Mouse (Mus musculus): ENCODE measurements around the gene Cdh15. TPM values are rescaled to one million over a fixed set of nuclear protein-coding genes. Genes with fewer than 3 reads are reported as not detected.

The Cdh15 gene
- polyA plus RNA-seq, 1 experiment from 2014 or later = 0.86 TPM

- DNase-seq (ENCODE audit: low spot score) = no peak
- H3K27me3 ChIP-seq (ENCODE audit: control insufficient read depth, insufficient read depth, low read length) = no peaks in the 10 kb centered on the region
- peaks cover 4% of the 10 kb centered on the region for H3K36me3 ChIP-seq (ENCODE audit: control insufficient read depth, insufficient read depth, low read length)
- H3K9me3 ChIP-seq (ENCODE audit: control insufficient read depth, low read length) = no peaks in the 10 kb centered on the region
- WGBS = 87% methylated on average over 8 of the region's 8 CpGs
- no peak overlapping the region for H3K4me3 ChIP-seq (ENCODE audit: low read depth, low read length)
- H3K9ac ChIP-seq (ENCODE audit: low read depth, low read length) = no peak overlapping the region
- no peak overlapping the region for H3K27ac ChIP-seq (ENCODE audit: low read depth, low read length)
- H3K4me2 ChIP-seq (replicated peaks; ENCODE audit: low read depth, low read length) = no peak overlapping the region
- no peak for ATAC-seq (ENCODE audit: low FRiP score)
- no peaks in the 10 kb centered on the region for H3K4me1 ChIP-seq (replicated peaks; ENCODE audit: control insufficient read depth, insufficient read depth, low read length)
Observed at GRCm38 (mm10) chr8:122901892-122902515, 54.2 kb downstream of the Cdh15 start.

- no peak for ATAC-seq (ENCODE audit: low FRiP score)
- no peaks in the 10 kb centered on the region for H3K27me3 ChIP-seq (ENCODE audit: control insufficient read depth, insufficient read depth, low read length)
- H3K9me3 ChIP-seq (ENCODE audit: control insufficient read depth, low read length) = no peaks in the 10 kb centered on the region
- H3K9ac ChIP-seq (ENCODE audit: low read depth, low read length) = no peak overlapping the region
- WGBS = 49% methylated on average over 3 of the region's 3 CpGs
- H3K4me1 ChIP-seq (replicated peaks; ENCODE audit: control insufficient read depth, insufficient read depth, low read length) = no peaks in the 10 kb centered on the region
- no peak overlapping the region for H3K4me3 ChIP-seq (ENCODE audit: low read depth, low read length)
- no peak overlapping the region for H3K27ac ChIP-seq (ENCODE audit: low read depth, low read length)
- DNase-seq (ENCODE audit: low spot score) = no peak
- peaks cover 4% of the 10 kb centered on the region; the same call in 1 of the 2 replicates for H3K36me3 ChIP-seq (ENCODE audit: control insufficient read depth, insufficient read depth, low read length)
- no peak overlapping the region for H3K4me2 ChIP-seq (replicated peaks; ENCODE audit: low read depth, low read length)
Observed at GRCm38 (mm10) chr8:122902581-122902980, 54.8 kb downstream of the Cdh15 start.

- Histone ChIP-seq H3K36me3 (ENCODE audit: control insufficient read depth, insufficient read depth, low read length) (peaks cover 4% of the 10 kb centered on the region; the same call in 1 of the 2 replicates), H3K9ac (ENCODE audit: low read depth, low read length) (no peak overlapping the region), H3K27ac (ENCODE audit: low read depth, low read length) (no peak overlapping the region), H3K4me3 (ENCODE audit: low read depth, low read length) (no peak overlapping the region), H3K4me1 (replicated peaks; ENCODE audit: control insufficient read depth, insufficient read depth, low read length) (no peaks in the 10 kb centered on the region), H3K27me3 (ENCODE audit: control insufficient read depth, insufficient read depth, low read length) (no peaks in the 10 kb centered on the region), H3K9me3 (ENCODE audit: control insufficient read depth, low read length) (no peaks in the 10 kb centered on the region), H3K4me2 (replicated peaks; ENCODE audit: low read depth, low read length) (no peak overlapping the region)
- ATAC-seq (ENCODE audit: low FRiP score) (no peak), DNase-seq (ENCODE audit: low spot score) (no peak)
- 32% methylated on average over 5 of the region's 5 CpGs for WGBS
Observed at GRCm38 (mm10) chr8:122903002-122903401, 55.2 kb downstream of the Cdh15 start.

DNA sequence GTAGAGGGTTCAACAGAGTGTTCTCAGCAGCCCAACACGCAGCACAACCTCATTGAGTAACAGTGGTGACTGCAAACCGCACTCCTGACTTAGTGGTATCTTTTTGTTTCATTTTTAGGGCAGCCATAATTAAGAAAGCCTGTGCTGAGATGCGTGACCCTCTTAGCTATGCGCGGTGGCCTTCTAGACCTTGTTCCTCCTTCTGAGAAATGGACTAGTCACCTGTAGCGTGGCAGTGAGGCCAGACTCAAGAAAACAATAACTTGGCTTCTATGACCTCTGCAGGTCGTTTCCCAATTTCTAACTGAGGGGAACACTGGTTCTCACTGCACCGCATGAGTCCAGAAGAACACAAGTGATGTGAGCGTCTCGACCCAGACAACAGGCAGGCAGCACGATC is 56.7 kb downstream of the Cdh15 start:
- Histone ChIP-seq H3K36me3 (ENCODE audit: control insufficient read depth, insufficient read depth, low read length) (no peaks in the 10 kb centered on the region), H3K9me3 (ENCODE audit: control insufficient read depth, low read length) (no peaks in the 10 kb centered on the region), H3K27me3 (ENCODE audit: control insufficient read depth, insufficient read depth, low read length) (no peaks in the 10 kb centered on the region), H3K27ac (ENCODE audit: low read depth, low read length) (no peak overlapping the region), H3K4me2 (replicated peaks; ENCODE audit: low read depth, low read length) (no peak overlapping the region), H3K9ac (ENCODE audit: low read depth, low read length) (no peak overlapping the region), H3K4me3 (ENCODE audit: low read depth, low read length) (no peak overlapping the region), H3K4me1 (replicated peaks; ENCODE audit: control insufficient read depth, insufficient read depth, low read length) (no peaks in the 10 kb centered on the region)
- 85% methylated on average over 11 of the region's 11 CpGs for WGBS
- ATAC-seq (ENCODE audit: low FRiP score) (no peak), DNase-seq (ENCODE audit: low spot score) (no peak)

DNA sequence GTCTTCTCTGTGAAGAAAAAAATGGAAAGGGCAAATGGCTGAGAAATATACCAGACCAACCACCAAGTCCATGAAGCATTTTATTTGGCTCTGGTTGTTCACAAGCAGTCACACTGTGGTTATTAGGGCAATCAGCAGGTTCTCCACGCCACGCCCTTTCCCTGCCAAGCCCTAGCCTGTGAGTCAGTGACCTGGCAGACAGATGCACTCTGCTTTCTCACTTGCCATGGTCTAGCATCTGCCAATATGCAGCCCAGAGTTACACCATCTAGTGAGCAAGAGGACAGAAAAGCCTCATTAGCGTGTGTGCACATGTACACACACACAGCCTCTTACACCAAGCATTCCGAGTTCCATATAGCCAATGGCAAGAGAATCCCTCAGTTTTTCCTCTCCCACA is 57.6 kb downstream of the Cdh15 start:
- no peaks in the 10 kb centered on the region for H3K4me1 ChIP-seq (replicated peaks; ENCODE audit: control insufficient read depth, insufficient read depth, low read length)
- no peaks in the 10 kb centered on the region for H3K27me3 ChIP-seq (ENCODE audit: control insufficient read depth, insufficient read depth, low read length)
- H3K4me3 ChIP-seq (ENCODE audit: low read depth, low read length) = no peak overlapping the region
- no peaks in the 10 kb centered on the region for H3K9me3 ChIP-seq (ENCODE audit: control insufficient read depth, low read length)
- 91% methylated on average over 4 of the region's 4 CpGs for WGBS
- H3K36me3 ChIP-seq (ENCODE audit: control insufficient read depth, insufficient read depth, low read length) = no peaks in the 10 kb centered on the region
- ATAC-seq (ENCODE audit: low FRiP score) = no peak
- no peak overlapping the region for H3K9ac ChIP-seq (ENCODE audit: low read depth, low read length)
- H3K27ac ChIP-seq (ENCODE audit: low read depth, low read length) = no peak overlapping the region
- no peak for DNase-seq (ENCODE audit: low spot score)
- no peak overlapping the region for H3K4me2 ChIP-seq (replicated peaks; ENCODE audit: low read depth, low read length)

DNA sequence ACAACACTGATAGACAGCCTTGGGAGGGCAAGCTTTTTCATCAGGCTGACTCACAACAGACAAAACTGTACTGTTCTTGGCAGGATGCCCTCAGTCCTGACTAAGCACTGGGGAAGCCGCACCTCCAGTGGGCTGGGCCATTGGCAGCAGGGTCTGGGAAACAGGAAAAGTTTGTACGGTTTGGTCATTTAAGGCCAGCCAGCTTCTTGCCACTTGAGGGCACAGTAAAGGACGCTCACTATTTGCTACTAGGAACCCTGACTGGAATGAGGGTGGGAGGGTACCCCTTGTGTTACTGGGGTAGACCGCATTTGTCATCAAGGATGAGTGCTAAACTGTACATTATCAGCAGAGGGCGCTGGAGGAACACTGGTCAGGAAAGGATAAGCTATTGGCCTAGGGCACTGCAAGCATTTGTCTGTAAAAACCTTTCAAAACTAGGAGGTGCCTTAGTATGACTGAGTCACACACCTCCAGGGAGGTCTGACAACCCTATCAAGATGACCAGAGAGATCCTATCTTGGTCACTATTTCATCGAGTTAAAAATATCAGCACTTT is 58.8 kb downstream of the Cdh15 start:
- Histone ChIP-seq H3K4me2 (replicated peaks; ENCODE audit: low read depth, low read length) (no peak overlapping the region), H3K4me3 (ENCODE audit: low read depth, low read length) (no peak overlapping the region), H3K27ac (ENCODE audit: low read depth, low read length) (no peak overlapping the region), H3K4me1 (replicated peaks; ENCODE audit: control insufficient read depth, insufficient read depth, low read length) (no peaks in the 10 kb centered on the region), H3K36me3 (ENCODE audit: control insufficient read depth, insufficient read depth, low read length) (no peaks in the 10 kb centered on the region), H3K9me3 (ENCODE audit: control insufficient read depth, low read length) (no peaks in the 10 kb centered on the region), H3K9ac (ENCODE audit: low read depth, low read length) (no peak overlapping the region), H3K27me3 (ENCODE audit: control insufficient read depth, insufficient read depth, low read length) (no peaks in the 10 kb centered on the region)
- no peak for ATAC-seq (ENCODE audit: low FRiP score)
- DNase-seq (ENCODE audit: low spot score) = peak; percentile 84
- WGBS = 56% methylated on average over 6 of the region's 6 CpGs

DNA sequence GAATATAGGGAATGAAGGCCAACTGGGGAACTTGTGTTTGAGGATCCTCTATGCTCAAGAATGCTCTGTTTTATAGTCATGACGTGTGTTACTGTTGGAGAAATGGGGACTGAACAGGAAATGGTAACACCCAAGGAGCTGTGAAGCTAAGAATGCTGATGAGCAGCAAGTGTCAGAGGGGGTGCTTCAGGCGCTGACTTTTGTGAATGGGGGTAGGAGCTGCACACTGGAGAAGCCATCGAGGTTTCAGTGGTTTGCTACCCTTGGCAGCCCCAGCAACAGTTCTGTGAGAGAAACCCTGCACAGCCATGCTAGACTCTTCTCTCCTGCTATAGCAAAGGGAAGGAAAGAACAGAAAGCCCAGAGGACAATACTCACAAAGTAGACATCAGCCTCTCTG is 64.4 kb downstream of the Cdh15 start:
- H3K4me1 ChIP-seq (replicated peaks; ENCODE audit: control insufficient read depth, insufficient read depth, low read length) = no peaks in the 10 kb centered on the region
- no peaks in the 10 kb centered on the region for H3K9me3 ChIP-seq (ENCODE audit: control insufficient read depth, low read length)
- no peaks in the 10 kb centered on the region for H3K27me3 ChIP-seq (ENCODE audit: control insufficient read depth, insufficient read depth, low read length)
- no peak overlapping the region for H3K4me3 ChIP-seq (ENCODE audit: low read depth, low read length)
- no peak overlapping the region for H3K9ac ChIP-seq (ENCODE audit: low read depth, low read length)
- no peak overlapping the region for H3K4me2 ChIP-seq (replicated peaks; ENCODE audit: low read depth, low read length)
- no peak overlapping the region for H3K27ac ChIP-seq (ENCODE audit: low read depth, low read length)
- ATAC-seq (ENCODE audit: low FRiP score) (no peak), DNase-seq (ENCODE audit: low spot score) (no peak)
- 0 out of 2 replicates have a peak, but pooled peaks cover 2% of the 10 kb centered on the region for H3K36me3 ChIP-seq (ENCODE audit: control insufficient read depth, insufficient read depth, low read length)
- 88% methylated on average over 3 of the region's 3 CpGs for WGBS

DNA sequence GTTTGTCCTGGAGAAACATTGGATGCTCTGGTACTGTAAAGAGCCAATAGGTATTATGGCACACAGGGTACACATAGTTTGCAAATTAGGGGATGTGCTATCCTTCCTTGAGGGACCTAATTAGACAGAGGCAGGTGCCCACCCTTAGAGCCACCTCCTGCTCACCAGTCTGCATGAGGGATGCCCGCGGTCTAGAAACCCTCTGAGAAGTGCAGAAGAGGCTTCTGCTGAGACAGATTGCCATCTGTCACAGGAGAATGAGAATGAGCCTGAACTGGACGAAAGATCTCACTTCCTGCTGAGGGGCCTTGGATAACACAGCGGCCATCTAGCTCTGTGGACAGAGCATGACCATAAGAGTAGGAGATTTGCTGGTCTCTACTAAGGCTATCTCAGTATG is 65.1 kb downstream of the Cdh15 start:
- no peak overlapping the region for H3K9ac ChIP-seq (ENCODE audit: low read depth, low read length)
- no peaks in the 10 kb centered on the region for H3K9me3 ChIP-seq (ENCODE audit: control insufficient read depth, low read length)
- no peaks in the 10 kb centered on the region for H3K4me1 ChIP-seq (replicated peaks; ENCODE audit: control insufficient read depth, insufficient read depth, low read length)
- no peak for DNase-seq (ENCODE audit: low spot score)
- ATAC-seq (ENCODE audit: low FRiP score) = no peak
- WGBS = 94% methylated on average over 4 of the region's 4 CpGs
- no peaks in the 10 kb centered on the region for H3K27me3 ChIP-seq (ENCODE audit: control insufficient read depth, insufficient read depth, low read length)
- H3K27ac ChIP-seq (ENCODE audit: low read depth, low read length) = no peak overlapping the region
- H3K4me2 ChIP-seq (replicated peaks; ENCODE audit: low read depth, low read length) = no peak overlapping the region
- no peak overlapping the region for H3K4me3 ChIP-seq (ENCODE audit: low read depth, low read length)
- H3K36me3 ChIP-seq (ENCODE audit: control insufficient read depth, insufficient read depth, low read length) = 0 out of 2 replicates have a peak, but pooled peaks cover 2% of the 10 kb centered on the region

GRCm38 (mm10) chr8:122916766-122917165 is 69.0 kb downstream of the Cdh15 start:
- Histone ChIP-seq H3K4me3 (ENCODE audit: low read depth, low read length) (no peak overlapping the region), H3K4me2 (replicated peaks; ENCODE audit: low read depth, low read length) (no peak overlapping the region), H3K27me3 (ENCODE audit: control insufficient read depth, insufficient read depth, low read length) (no peaks in the 10 kb centered on the region), H3K36me3 (ENCODE audit: control insufficient read depth, insufficient read depth, low read length) (0 out of 2 replicates have a peak, but pooled peaks cover 2% of the 10 kb centered on the region), H3K9ac (ENCODE audit: low read depth, low read length) (no peak overlapping the region), H3K9me3 (ENCODE audit: control insufficient read depth, low read length) (no peaks in the 10 kb centered on the region), H3K4me1 (replicated peaks; ENCODE audit: control insufficient read depth, insufficient read depth, low read length) (no peaks in the 10 kb centered on the region), H3K27ac (ENCODE audit: low read depth, low read length) (no peak overlapping the region)
- no peak for DNase-seq (ENCODE audit: low spot score)
- no peak for ATAC-seq (ENCODE audit: low FRiP score)
- 84% methylated on average over 3 of the region's 3 CpGs for WGBS
